Mouse (Mus musculus): ENCODE measurements around the gene Tmtc2. TPM values are rescaled to one million over a fixed set of nuclear protein-coding genes. Genes with fewer than 3 reads are reported as not detected.

Gene Tmtc2
- 8.6 and 8.7 TPM in 2 replicates for polyA plus RNA-seq (2012; rRNA removed)

GRCm38 (mm10) chr10:105573908-105574694 is at the start of gene Tmtc2:
Gene Tmtc2, minus strand, starts transcription at chr10:105574451.

All from central nervous system, embryonic 18 days (tissue).